Mouse (Mus musculus) spleen, postnatal 10 days (tissue): ENCODE data around the gene Rrbp1.

Source experiments
- DNase-seq, 2 experiments: peaks; one replicate each; pipeline ENCODE4 v3.0.0; 2021 to 2022; ENCODE audit warnings: low spot score in 2 of 2

Gene Rrbp1

GRCm38 (mm10) chr2:144006686-144007085 is 4.4 kb downstream of the Rrbp1 start:
- DNase-seq = no peak

GRCm38 (mm10) chr2:144005166-144005955 is 5.7 kb downstream of the Rrbp1 start:
- no peak for DNase-seq

- no peak for DNase-seq
These were observed 7.5 kb downstream of the Rrbp1 start for GRCm38 (mm10) chr2:144003544-144003943.

- DNase-seq = no peak
These were observed 8.7 kb downstream of the Rrbp1 start for GRCm38 (mm10) chr2:144002229-144002984.

- DNase-seq = no peak
These were observed 18.1 kb downstream of the Rrbp1 start for GRCm38 (mm10) chr2:143992977-143993376.

- no peak for DNase-seq
These were observed 18.9 kb downstream of the Rrbp1 start for GRCm38 (mm10) chr2:143991964-143992672.

- DNase-seq = no peak
These were observed 20.1 kb downstream of the Rrbp1 start for GRCm38 (mm10) chr2:143990997-143991396.

- DNase-seq = no peak
These were observed 23.0 kb downstream of the Rrbp1 start for GRCm38 (mm10) chr2:143988016-143988415.

- no peak for DNase-seq
These were observed 23.6 kb downstream of the Rrbp1 start for GRCm38 (mm10) chr2:143987485-143987884.

GRCm38 (mm10) chr2:143983482-143983881 is 27.6 kb downstream of the Rrbp1 start:
- DNase-seq = no peak

- no peak for DNase-seq
These were observed 28.2 kb downstream of the Rrbp1 start for GRCm38 (mm10) chr2:143982901-143983300.

- no peak for DNase-seq
These were observed 28.9 kb downstream of the Rrbp1 start for GRCm38 (mm10) chr2:143982152-143982551.

GRCm38 (mm10) chr2:143980781-143981398 is 30.2 kb downstream of the Rrbp1 start:
- DNase-seq = peak; percentile 58 to 80

- DNase-seq = peak in 1 of 2 experiments; percentile 33
These were observed 32.5 kb downstream of the Rrbp1 start for GRCm38 (mm10) chr2:143978444-143979147.

- DNase-seq = no peak
These were observed 35.9 kb downstream of the Rrbp1 start for GRCm38 (mm10) chr2:143975146-143975649.

GRCm38 (mm10) chr2:143973161-143973560 is 37.9 kb downstream of the Rrbp1 start:
- DNase-seq = no peak

GRCm38 (mm10) chr2:143971887-143972286 is 39.2 kb downstream of the Rrbp1 start:
- no peak for DNase-seq

GRCm38 (mm10) chr2:143970841-143971240 is 40.2 kb downstream of the Rrbp1 start:
- no peak for DNase-seq

GRCm38 (mm10) chr2:143969260-143969659 is 41.8 kb downstream of the Rrbp1 start:
- no peak for DNase-seq

- DNase-seq = no peak
These were observed 47.7 kb downstream of the Rrbp1 start for GRCm38 (mm10) chr2:143963318-143963717.

- no peak for DNase-seq
These were observed 48.9 kb downstream of the Rrbp1 start for GRCm38 (mm10) chr2:143962192-143962591.
